Mouse (Mus musculus) embryonic fibroblast, embryonic 13.5 days (primary cell): ENCODE data around the gene Macrod1. TPM values are rescaled to one million over a fixed set of nuclear protein-coding genes. Genes with fewer than 3 reads are reported as not detected.
A peak's percentile ranks its signal among the peaks of the same experiment; 100 is the strongest.

Experiments
- H3K27ac ChIP-seq: 2 replicates; pipeline ENCODE4 v1.5.1; 2012; ENCODE audit warnings: low read length, control low read depth, inconsistent platforms; ENCODE audit not compliant: insufficient read depth
- H3K4me1 ChIP-seq: 2 replicates; pipeline ENCODE4 v1.6.1; 2011; ENCODE audit warnings: low read length; ENCODE audit not compliant: control insufficient read depth, insufficient read depth
- H3K4me3 ChIP-seq: 2 replicates; pipeline ENCODE4 v1.5.1; 2011; ENCODE audit warnings: mild to moderate bottlenecking, control low read depth, low read length; ENCODE audit not compliant: insufficient read depth
- CTCF ChIP-seq: IDR thresholded peaks from 2 replicates; pipeline ENCODE4 v1.5.1; 2011; ENCODE audit warnings: mild to moderate bottlenecking, control low read depth, low read length, moderate library complexity, borderline replicate concordance; ENCODE audit not compliant: insufficient read depth
- POLR2A ChIP-seq: IDR thresholded peaks from 2 replicates; pipeline ENCODE4 v1.6.1; 2011; ENCODE audit warnings: low read depth, mild to moderate bottlenecking, control low read depth, low read length, moderate library complexity
- polyA plus RNA-seq: library from polyadenylated mRNA; stranded (reverse); fragments of >200 nt; gene quantifications from 2 replicates; pipeline ENCODE4 v1.2.4, GENCODE M21; 2011; ENCODE audit warnings: low read depth; ENCODE audit not compliant: missing spikeins, insufficient read length

The Macrod1 gene
- polyA plus RNA-seq, 1 experiment: 5.2 TPM

DNA sequence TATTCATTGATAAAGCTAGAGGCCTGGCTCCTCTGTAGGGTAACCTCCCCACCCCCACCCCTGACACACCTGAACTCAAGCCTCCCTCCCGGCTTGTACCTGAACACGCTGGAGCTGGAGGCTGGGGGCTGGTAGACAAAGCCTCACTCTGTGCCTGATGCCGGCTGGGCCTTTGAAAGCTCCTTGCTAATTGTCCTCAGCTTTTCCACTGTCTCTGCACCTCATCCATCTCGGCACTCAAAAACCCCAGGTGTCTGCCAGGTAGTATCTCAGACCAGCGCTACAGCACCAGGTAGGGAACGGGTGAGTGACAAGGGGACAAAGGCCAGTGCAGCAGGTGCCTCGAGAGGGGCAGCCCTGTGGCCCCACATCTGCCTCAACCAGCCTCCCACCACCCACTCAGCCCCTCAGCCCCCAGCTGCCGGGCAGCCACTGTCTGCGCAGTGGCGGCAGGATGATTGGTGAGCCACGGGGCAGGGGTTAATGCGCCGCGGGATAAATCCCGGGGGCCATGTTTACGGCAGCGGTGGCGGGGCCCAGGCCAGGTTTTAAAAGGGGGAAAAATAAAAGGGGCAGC lies 129.2 kb downstream of the Macrod1 start:
- Histone ChIP-seq H3K27ac (no peak overlapping the region), H3K4me3 (no peak overlapping the region), H3K4me1 (no peaks in the 10 kb centered on the region)
- TF ChIP-seq POLR2A (no peak), CTCF (no peak)

DNA sequence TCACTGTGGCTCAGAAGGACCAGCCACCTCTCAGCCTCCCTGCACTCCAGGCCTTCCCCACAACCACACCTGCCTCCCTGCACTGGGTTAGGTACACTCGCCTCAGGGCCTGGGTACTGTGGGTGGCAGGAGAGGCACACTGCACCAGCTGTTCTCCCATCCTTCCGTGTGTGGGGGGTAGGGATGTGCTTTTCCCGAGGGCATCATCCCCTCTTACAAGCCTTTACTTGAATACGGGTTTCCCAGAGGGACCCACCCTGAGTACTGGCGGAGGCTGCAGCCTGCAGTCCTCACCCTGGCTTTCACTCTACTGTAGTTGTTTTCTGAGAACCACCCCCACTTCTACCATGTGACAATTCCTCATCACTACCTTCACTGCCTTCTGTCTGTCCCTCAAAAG lies 130.5 kb downstream of the Macrod1 start:
- Histone ChIP-seq H3K4me3 (no peak overlapping the region), H3K27ac (no peak overlapping the region), H3K4me1 (no peaks in the 10 kb centered on the region)
- TF ChIP-seq CTCF: no peak
- TF ChIP-seq POLR2A: no peak

DNA sequence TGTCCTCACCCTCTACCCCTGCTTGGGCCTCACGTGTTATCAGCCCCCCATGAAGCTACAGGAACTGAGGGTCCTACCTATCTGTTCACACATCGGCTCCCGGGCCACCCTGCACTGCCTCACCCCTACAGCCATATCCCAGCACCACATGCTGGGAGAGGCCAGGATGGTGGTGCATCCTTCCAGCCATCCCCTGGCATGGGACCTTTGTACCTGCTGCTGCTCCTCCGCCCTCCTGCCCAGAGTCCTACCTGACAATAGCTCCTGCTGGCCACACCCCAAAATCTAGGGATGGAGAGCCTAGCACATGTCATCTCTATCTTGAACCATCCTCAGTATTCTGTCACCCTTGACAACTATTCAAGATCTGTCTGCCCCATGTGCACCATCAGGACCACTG lies 132.4 kb downstream of the Macrod1 start:
- Histone ChIP-seq H3K4me1 (no peaks in the 10 kb centered on the region), H3K4me3 (no peak overlapping the region), H3K27ac (no peak overlapping the region)
- no peak for TF ChIP-seq POLR2A
- TF ChIP-seq CTCF: no peak

DNA sequence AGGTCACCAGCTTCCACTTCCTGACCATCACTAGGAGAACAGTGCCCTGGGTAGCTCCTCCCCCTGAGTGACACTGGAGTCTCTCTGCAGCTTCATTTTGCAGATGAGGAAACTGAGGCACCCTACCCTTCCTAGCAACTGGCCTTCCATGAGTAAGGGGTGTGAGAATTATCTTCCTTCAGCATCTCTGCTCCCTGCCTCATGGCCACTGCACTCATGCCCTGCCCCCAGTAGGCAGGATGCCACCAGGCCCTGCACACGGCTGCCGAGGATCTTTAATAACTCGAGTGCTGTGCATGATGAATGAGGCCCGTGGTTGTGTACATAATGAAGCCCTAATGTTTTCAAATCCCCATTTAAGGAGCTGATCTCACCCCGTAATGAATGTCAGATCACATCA lies 134.4 kb downstream of the Macrod1 start:
- H3K4me3 ChIP-seq: no peak overlapping the region
- no peak overlapping the region for H3K27ac ChIP-seq
- TF ChIP-seq POLR2A: no peak
- TF ChIP-seq CTCF: no peak
- H3K4me1 ChIP-seq: no peaks in the 10 kb centered on the region

DNA sequence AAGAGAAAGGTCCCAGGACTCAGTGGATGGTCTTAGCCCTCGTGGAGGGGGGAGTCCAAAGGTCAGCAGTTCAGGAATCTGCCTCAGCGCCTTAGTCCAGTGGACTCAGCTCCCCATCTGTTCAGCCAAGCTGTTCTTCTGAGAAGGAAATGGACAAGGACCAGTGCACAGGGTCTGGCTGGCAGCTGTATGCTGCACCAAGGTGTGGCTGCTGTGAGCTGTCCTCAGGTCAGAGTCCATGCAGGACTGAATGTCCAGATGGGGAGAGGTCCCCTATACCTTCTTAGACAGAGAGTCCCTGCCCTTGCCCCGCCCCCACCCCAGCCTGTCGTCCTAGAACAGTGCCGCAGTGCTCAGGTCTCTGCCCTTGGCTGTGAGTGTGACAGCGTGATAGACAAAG lies 135.0 kb downstream of the Macrod1 start:
- H3K27ac ChIP-seq: no peak overlapping the region
- TF ChIP-seq POLR2A (no peak), CTCF (no peak)
- H3K4me1 ChIP-seq: no peaks in the 10 kb centered on the region
- no peak overlapping the region for H3K4me3 ChIP-seq

DNA sequence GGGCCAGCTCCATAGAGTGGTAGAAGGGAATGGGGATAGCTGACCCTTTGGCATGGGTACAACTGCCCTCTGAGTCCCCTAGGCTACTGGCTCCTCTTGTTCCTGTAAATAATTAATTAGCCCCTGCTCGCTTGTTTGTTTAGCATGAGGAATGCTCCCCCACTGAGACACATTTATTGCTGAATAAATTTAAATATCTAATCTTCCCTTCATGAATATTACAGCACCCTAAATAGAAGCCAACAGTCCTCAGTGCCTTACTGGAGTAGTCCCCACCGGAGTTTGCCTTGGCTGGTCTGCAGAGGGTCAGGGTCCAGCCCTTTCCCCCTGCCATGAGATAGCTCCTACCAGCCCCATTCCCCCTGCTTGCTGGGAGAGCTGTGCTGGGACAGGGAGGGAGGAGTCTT lies 136.0 kb downstream of the Macrod1 start:
- Histone ChIP-seq H3K4me1 (0 out of 2 replicates have a peak, but pooled peaks cover 4% of the 10 kb centered on the region), H3K4me3 (no peak overlapping the region), H3K27ac (no peak overlapping the region)
- TF ChIP-seq POLR2A (no peak), CTCF (no peak)

DNA sequence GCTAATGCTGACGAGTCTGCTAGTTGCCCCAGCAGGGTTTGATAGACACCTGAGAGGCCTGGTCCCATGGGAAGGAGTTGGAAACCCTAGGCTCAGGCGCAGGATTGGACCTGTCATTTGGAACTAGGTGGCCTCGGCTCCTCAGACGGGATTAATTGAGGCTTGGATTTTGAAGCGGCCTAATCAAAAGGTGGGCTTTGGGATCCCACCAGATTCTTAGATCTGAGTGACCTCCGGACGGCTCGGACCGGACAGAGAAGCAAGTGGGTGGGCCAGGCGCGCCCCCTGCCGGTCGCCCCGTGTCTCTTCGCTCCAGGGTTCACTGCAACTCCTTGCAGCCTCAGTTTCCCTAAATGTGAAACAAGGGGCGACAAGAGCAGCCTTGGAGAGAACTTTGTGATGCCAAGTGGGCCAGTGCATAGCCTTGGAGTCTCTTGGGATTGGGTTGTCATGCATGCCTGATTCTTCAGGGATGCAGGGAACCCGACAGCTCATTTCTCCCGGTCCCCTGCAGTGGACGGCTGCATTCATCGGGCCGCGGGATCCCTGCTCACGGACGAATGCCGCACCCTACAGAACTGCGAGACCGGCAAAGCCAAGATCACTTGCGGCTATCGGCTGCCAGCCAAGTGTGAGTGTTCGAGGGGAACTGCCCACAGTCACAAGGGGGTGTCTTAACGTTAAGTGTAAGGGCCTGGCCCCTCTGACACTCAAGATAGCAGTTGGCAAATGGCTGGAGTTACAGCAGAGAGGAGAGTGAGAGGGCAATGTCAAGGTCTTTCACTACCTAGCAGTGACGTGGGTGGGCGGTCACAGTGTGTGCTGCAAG lies 139.5 kb downstream of the Macrod1 start:
- Histone ChIP-seq H3K4me1 (0 out of 2 replicates have a peak, but pooled peaks cover 4% of the 10 kb centered on the region), H3K27ac (no peak overlapping the region), H3K4me3 (no peak overlapping the region)
- TF ChIP-seq POLR2A (peak; percentile 13; the same call in 1 of the 2 replicates), CTCF (peak; percentile 73)

DNA sequence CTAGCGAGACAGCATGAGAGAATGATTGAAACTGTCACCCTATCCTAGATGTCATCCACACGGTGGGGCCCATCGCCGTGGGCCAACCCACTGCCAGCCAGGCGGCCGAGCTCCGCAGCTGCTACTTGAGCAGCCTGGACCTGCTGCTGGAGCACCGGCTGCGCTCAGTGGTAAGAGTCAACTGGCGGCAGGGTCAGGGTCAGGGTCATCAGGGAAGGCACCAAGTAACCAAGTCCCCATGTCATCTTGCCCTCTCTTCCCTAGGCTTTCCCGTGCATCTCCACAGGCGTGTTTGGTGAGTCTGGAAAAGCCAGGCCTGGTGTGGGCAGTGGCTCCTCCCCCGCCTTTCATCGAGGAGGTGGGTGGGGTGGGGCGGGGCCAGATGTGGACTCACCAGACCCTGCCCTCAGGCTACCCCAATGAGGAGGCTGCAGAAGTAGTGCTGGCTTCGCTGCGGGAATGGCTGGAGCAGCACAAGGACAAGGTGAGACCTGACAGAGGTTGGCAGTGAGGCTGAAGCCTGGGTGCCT lies 140.2 kb downstream of the Macrod1 start:
- no peak for TF ChIP-seq POLR2A
- TF ChIP-seq CTCF: no peak
- Histone ChIP-seq H3K4me3 (no peak overlapping the region), H3K27ac (no peak overlapping the region), H3K4me1 (0 out of 2 replicates have a peak, but pooled peaks cover 4% of the 10 kb centered on the region)

DNA sequence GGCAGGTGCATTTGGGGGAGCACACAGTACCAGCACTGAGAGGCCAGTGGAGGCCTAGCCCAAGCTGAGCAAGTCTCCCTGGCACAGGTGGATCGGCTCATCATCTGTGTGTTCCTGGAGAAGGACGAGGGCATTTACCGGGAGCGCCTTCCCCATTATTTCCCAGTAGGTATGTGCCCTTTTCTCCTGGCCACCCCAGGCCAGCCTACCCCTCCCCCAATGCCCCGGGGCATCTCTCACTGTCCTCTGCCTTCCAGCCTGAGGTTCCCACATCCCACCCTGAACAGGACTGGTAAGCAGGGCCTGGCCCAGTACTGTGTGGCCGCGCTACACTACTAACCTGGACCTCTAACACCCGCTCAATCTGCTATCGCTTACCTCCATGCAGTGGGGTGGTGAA lies 140.8 kb downstream of the Macrod1 start:
- Histone ChIP-seq H3K4me3 (no peak overlapping the region), H3K4me1 (0 out of 2 replicates have a peak, but pooled peaks cover 4% of the 10 kb centered on the region), H3K27ac (no peak overlapping the region)
- no peak for TF ChIP-seq CTCF
- no peak for TF ChIP-seq POLR2A

DNA sequence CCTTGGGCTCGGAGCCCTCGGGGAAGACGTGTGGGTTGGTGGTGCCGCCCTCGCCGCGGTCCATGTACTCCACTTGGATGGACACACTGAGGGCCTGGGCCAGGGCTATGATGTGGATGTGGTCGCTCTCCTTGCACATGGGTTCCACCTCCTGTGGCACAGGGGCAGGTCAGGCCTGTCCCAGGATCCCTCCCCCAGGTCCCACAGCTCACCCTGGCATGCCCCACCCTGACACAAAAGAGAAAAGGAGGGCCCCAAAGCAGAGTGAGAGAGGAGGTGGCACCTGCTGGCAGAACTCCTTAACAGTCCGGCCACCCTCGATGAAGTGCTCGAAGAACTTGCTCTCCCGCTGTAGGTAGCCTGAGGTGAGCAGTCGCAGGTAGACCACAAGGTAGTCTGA lies 142.5 kb downstream of the Macrod1 start:
- no peak for TF ChIP-seq POLR2A
- TF ChIP-seq CTCF: no peak
- H3K4me3 ChIP-seq: no peak overlapping the region
- peaks cover 6% of the 10 kb centered on the region; the same call in 1 of the 2 replicates for H3K4me1 ChIP-seq
- H3K27ac ChIP-seq: no peak overlapping the region

DNA sequence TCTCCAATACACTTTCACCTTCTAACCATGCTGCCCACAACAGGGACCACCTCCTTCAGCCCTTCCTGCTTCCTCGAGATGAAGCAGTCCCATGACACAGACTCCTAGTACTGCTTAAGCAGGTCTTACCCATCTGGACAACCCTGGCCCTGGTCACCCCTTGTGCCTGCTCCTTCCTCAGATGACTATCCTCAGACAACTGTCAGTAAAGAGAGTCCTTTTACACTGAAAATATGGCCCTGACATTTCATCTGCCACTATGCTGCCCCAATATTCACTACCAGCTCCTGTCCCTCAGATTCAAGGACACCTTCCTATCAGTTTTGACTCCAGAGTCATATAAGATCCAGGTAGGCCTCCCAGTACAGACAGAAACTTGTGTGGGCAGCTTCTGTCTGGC lies 143.8 kb downstream of the Macrod1 start:
- Histone ChIP-seq H3K27ac (no peak overlapping the region), H3K4me1 (peaks cover 9% of the 10 kb centered on the region; the same call in 1 of the 2 replicates), H3K4me3 (no peak overlapping the region)
- TF ChIP-seq CTCF: no peak
- TF ChIP-seq POLR2A: no peak
